Mouse (Mus musculus) megakaryocyte, embryonic 14.5 days (primary cell): ENCODE results near the gene Cpne7.

Source experiments
- FLI1 ChIP-seq: IDR thresholded peaks from 2 replicates; pipeline ENCODE4 v1.6.1; 2012; ENCODE audit warnings: low read length, inconsistent platforms, mixed read lengths
- GATA1 ChIP-seq: IDR thresholded peaks from 3 replicates; pipeline ENCODE4 v1.6.1; 2012; ENCODE audit warnings: mixed read lengths, low read length, inconsistent platforms, borderline replicate concordance

- TF ChIP-seq GATA1 (no peak), FLI1 (no peak)
Observed at GRCm38 (mm10) chr8:123181391-123181790, 64.2 kb downstream of the Cpne7 start.
